Mouse (Mus musculus) gastrocnemius, postnatal 14 days (tissue): ENCODE measurements around the gene Arl2. TPM values are rescaled to one million over a fixed set of nuclear protein-coding genes. Genes with fewer than 3 reads are reported as not detected.
"Not testable (repeated sequence)": the region's sequence is repeated elsewhere in the genome, so short reads cannot be mapped to it uniquely, and the experiment has no call there.

Experiments used
- DNase-seq: peaks from one replicate; pipeline ENCODE4 v3.0.0; 2021; ENCODE audit warnings: mixed read lengths
- intact Hi-C: fragments of 180-260 bp; cut with DNase I; formaldehyde crosslinking; loops from one replicate; pipeline ENCODE4 v1.15.1; 2025; ENCODE audit warnings: low total_unique reads
- long read RNA-seq, 2 experiments: library from polyadenylated mRNA; stranded (forward); transcript quantifications; one replicate each; pipeline ENCODE4 v2.0.0; 2021
- total RNA-seq, 2 experiments: library from RNA; stranded (reverse); gene quantifications; 2 replicates each; pipeline ENCODE4 v1.2.3; 2021

Gene Arl2
- total RNA-seq, result 10 to 100 TPM; 53.4 to 55.4 TPM
- long read RNA-seq, experiment 1, transcript Arl2-201 (5 exons, 1,286 nt), result major isoform, 65 of 67 reads
- long read RNA-seq, experiment 1, partial matches to known transcripts, result 2 of 67 reads
- long read RNA-seq, experiment 1, other reads (novel, unspliced or antisense), result 0 of 67 reads
- long read RNA-seq, experiment 2, transcript Arl2-201 (5 exons, 1,286 nt), result major isoform, 70 of 73 reads
- long read RNA-seq, experiment 2, partial matches to known transcripts, result 3 of 73 reads
- long read RNA-seq, experiment 2, other reads (novel, unspliced or antisense), result 0 of 73 reads

- DNase-seq, result peak; percentile 76
- intact Hi-C loops, result no loop called here
Measured at GRCm38 (mm10) chr19:6141394-6141749, at the start of gene Arl2. TSS of gene Arl2 (minus strand) at chr19:6141548.

- no peak for DNase-seq
- intact Hi-C loops, result no loop called here
Measured at GRCm38 (mm10) chr19:6184131-6184530, 42.8 kb upstream of the Arl2 start, which contains the start of gene Majin. TSS of gene Majin (plus strand) at chr19:6184388.

- intact Hi-C loops, result no loop called here
- DNase-seq, result no peak
Measured at GRCm38 (mm10) chr19:6182534-6182933, 41.2 kb upstream of the Arl2 start.

- intact Hi-C loops, result no loop called here
- DNase-seq, result no peak
Measured at GRCm38 (mm10) chr19:6181629-6182028, 40.3 kb upstream of the Arl2 start.

- DNase-seq, result no peak
- intact Hi-C loops, result no loop called here
Measured at GRCm38 (mm10) chr19:6178775-6179174, 37.4 kb upstream of the Arl2 start.

GRCm38 (mm10) chr19:6174771-6175170 lies 33.4 kb upstream of the Arl2 start:
- DNase-seq, result no peak
- intact Hi-C loops, result no loop called here

- no peak for DNase-seq
- intact Hi-C loops, result no loop called here
Measured at GRCm38 (mm10) chr19:6171215-6171614, 29.9 kb upstream of the Arl2 start.

GRCm38 (mm10) chr19:6166750-6167149 lies 25.4 kb upstream of the Arl2 start:
- intact Hi-C loops, result no loop called here
- DNase-seq, result no peak

GRCm38 (mm10) chr19:6163872-6164547 lies 22.7 kb upstream of the Arl2 start:
- intact Hi-C loops, result no loop called here
- DNase-seq, result peak; percentile 31

GRCm38 (mm10) chr19:6157220-6157619 lies 15.9 kb upstream of the Arl2 start:
- intact Hi-C loops, result no loop called here
- DNase-seq, result no peak

GRCm38 (mm10) chr19:6156372-6156771 lies 15.0 kb upstream of the Arl2 start:
- no peak for DNase-seq
- intact Hi-C loops, result no loop called here

- intact Hi-C loops, result no loop called here
- no peak for DNase-seq
Measured at GRCm38 (mm10) chr19:6155174-6155573, 13.8 kb upstream of the Arl2 start.

GRCm38 (mm10) chr19:6144842-6145241 lies 3.5 kb upstream of the Arl2 start:
- intact Hi-C loops, result no loop called here

GRCm38 (mm10) chr19:6140678-6141393 lies 512 bp downstream of the Arl2 start, which contains the start of gene Batf2:
TSS of gene Batf2 (plus strand) at chr19:6140983.
- peak; percentile 93 for DNase-seq
- intact Hi-C loops, result no loop called here

More at GRCm38 (mm10) chr19:6144842-6145241, 3.5 kb upstream of the Arl2 start:
- no peak for DNase-seq

GRCm38 (mm10) chr19:6140374-6140677 lies 1.0 kb downstream of the Arl2 start:
- DNase-seq, result no peak
- intact Hi-C loops, result no loop called here

- DNase-seq, result no peak
- intact Hi-C loops, result loop anchor here (5.0 kb wide), 1 partner anchor 93 kb away; no protein-coding TSS in a partner anchor
Measured at GRCm38 (mm10) chr19:6139701-6140100, 1.6 kb downstream of the Arl2 start.

- no peak for DNase-seq
- intact Hi-C loops, result loop anchor here (5.0 kb wide), 1 partner anchor 96 kb away; no protein-coding TSS in a partner anchor
Measured at GRCm38 (mm10) chr19:6136397-6136796, 5.0 kb downstream of the Arl2 start.

GRCm38 (mm10) chr19:6133197-6133596 lies 8.2 kb downstream of the Arl2 start:
- DNase-seq, intact Hi-C loops: not testable (repeated sequence)

- intact Hi-C loops, result no loop called here
- no peak for DNase-seq
Measured at GRCm38 (mm10) chr19:6132171-6132827, 9.0 kb downstream of the Arl2 start.
